Mouse (Mus musculus): ENCODE data around the gene Hoxa4. TPM values are rescaled to one million over a fixed set of nuclear protein-coding genes. Genes with fewer than 3 reads are reported as not detected.
A peak's percentile ranks its signal among the peaks of the same experiment; 100 is the strongest.

Hoxa4 gene
- polyA plus RNA-seq, 1 experiment from 2014 or later, result 0.13 TPM

DNA sequence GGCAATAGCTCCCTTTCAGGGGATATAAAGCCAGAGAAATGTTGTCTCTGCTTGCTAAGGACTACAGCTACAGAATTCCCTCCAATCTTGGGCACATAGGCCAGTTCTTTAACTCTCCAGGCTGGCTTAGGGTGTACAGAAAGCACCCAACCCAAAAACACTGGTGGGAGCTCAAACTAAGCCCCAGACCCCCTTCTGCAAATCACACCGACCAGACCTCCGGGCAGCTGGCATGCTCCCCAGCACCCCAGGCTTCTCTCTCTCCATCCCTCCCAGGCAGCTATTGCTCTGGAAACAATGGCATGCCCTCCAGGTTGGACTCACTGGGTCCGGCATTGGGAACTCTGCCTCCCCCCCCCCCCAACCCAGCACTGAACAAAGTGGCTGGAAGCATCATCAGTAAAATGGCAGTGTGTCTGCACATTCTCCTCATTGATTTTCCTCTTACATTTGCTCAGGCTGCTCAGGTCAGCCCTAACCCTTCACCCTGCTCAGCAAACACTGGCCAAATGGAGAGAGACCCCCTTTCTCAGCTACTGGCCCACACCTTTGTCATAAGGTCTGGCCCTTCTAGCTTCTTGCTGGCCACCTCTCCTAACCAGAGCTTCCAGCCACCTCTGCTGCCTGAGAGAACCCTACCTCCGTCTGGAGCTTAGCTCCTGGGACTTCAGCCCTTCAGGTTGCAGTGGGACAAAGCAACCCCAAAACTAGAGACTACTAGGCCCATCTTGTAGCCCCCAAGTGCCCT lies 12.5 kb downstream of the Hoxa4 start:
- 27% methylated on average over 4 of the region's 4 CpGs for WGBS (ENCODE audit: insufficient replicate concordance)
- H3K27me3 ChIP-seq (ENCODE audit: control insufficient read depth, insufficient read depth, low read depth, low read length), result peaks cover 76% of the 10 kb centered on the region
- H3K4me2 ChIP-seq (ENCODE audit: low read depth, low read length), result no peak overlapping the region

GRCm38 (mm10) chr6:52177806-52178205 lies 13.7 kb downstream of the Hoxa4 start:
- Histone ChIP-seq H3K36me3 (ENCODE audit: control insufficient read depth, insufficient read depth) (no peaks in the 10 kb centered on the region), H3K4me1 (ENCODE audit: control insufficient read depth, low read depth, low read length) (no peaks in the 10 kb centered on the region; the same call in 1 of the 2 replicates), H3K9me3 (replicated peaks; ENCODE audit: control insufficient read depth, low read length) (no peaks in the 10 kb centered on the region), H3K9ac (ENCODE audit: low read depth, low read length) (no peak overlapping the region), H3K4me3 (ENCODE audit: low read depth, low read length) (no peak overlapping the region), H3K27ac (ENCODE audit: low read length) (no peak overlapping the region), H3K4me2 (ENCODE audit: low read depth, low read length) (no peak overlapping the region), H3K27me3 (ENCODE audit: control insufficient read depth, insufficient read depth, low read depth, low read length) (peaks cover 83% of the 10 kb centered on the region)
- no peak for ATAC-seq (ENCODE audit: low read depth)
- 10% methylated on average over 9 of the region's 9 CpGs for WGBS (ENCODE audit: insufficient replicate concordance)

More for the DNA sequence above, 12.5 kb downstream of the Hoxa4 start:
- Histone ChIP-seq H3K9me3 (replicated peaks; ENCODE audit: control insufficient read depth, low read length) (no peaks in the 10 kb centered on the region), H3K4me3 (ENCODE audit: low read depth, low read length) (no peak overlapping the region), H3K9ac (ENCODE audit: low read depth, low read length) (peak overlapping the region; percentile 14; the same call in 1 of the 2 replicates), H3K4me1 (ENCODE audit: control insufficient read depth, low read depth, low read length) (peaks cover 3% of the 10 kb centered on the region; the same call in 1 of the 2 replicates), H3K36me3 (ENCODE audit: control insufficient read depth, insufficient read depth) (no peaks in the 10 kb centered on the region), H3K27ac (ENCODE audit: low read length) (no peak overlapping the region)
- no peak for ATAC-seq (ENCODE audit: low read depth)

DNA sequence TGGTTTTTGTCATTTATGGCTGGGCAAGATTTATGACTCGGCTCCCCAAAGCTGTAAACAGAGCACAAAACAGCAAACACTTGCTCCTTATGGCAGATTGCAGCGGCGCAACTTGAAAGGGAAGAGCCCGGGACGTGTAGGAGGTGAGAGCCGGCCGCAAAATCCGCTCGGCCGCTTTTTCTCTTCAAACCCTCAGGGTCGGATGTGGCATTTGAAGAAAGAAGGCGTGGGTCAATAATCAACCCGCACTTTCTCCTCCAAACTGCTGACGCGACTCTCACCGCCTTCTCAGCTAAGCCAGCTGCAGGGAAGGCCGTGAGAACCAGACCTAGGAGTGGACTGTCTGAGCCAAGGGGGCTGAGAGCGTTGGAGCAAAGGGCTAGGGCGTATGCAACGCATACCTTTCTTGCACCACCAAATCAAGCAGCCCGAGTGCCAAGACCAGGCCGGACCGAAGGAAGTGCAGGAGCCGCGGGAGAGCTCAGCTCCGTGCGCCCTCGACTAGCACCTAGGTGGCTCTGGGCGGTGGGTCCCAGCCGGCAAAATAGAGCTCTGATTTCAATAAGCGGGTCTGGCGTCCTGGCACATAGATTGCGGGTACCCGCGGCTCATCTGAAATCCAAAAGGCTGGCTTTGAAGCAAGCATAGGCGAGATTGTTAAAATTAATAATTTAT lies 14.4 kb downstream of the Hoxa4 start, which contains the start of gene 5730596B20Rik:
Gene 5730596B20Rik, plus strand, starts transcription at position 438 of the 675 bp plus-strand sequence.
- H3K4me3 ChIP-seq (ENCODE audit: low read depth, low read length), result peak within 1 kb of the TSS; percentile 11; the same call in 1 of the 2 replicates
- WGBS (ENCODE audit: insufficient replicate concordance), result 6% methylated on average over 36 of the region's 36 CpGs
- no peaks in the 10 kb centered on the region for H3K36me3 ChIP-seq (ENCODE audit: control insufficient read depth, insufficient read depth)
- H3K9ac ChIP-seq (ENCODE audit: low read depth, low read length), result no peak within 1 kb of the TSS
- no peak within 1 kb of the TSS for H3K27ac ChIP-seq (ENCODE audit: low read length)
- H3K4me2 ChIP-seq (ENCODE audit: low read depth, low read length), result no peak within 1 kb of the TSS
- ATAC-seq (ENCODE audit: low read depth), result no peak
- H3K27me3 ChIP-seq (ENCODE audit: control insufficient read depth, insufficient read depth, low read depth, low read length), result peaks cover 89% of the 10 kb centered on the region
- peaks cover 3% of the 10 kb centered on the region; the same call in 1 of the 2 replicates for H3K4me1 ChIP-seq (ENCODE audit: control insufficient read depth, low read depth, low read length)
- no peaks in the 10 kb centered on the region for H3K9me3 ChIP-seq (replicated peaks; ENCODE audit: control insufficient read depth, low read length)

DNA sequence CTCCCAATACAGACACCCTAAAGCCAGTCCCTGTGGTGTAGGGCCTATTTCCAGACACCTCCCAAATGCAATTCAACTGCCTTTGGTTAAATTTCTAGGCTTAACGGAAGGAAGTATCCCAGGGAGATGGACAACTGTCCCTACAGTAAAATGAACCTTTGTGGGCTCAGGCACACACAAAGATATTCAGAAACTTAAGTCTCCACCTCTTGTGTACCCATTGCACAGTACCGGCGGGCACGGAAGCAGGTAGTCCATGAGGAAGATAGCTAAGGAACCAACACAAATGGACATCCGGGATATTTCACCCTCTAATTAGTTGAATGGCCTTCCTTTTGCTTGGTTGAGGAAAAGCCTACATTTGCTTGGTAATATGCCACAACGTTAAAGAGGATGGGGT lies 15.2 kb downstream of the Hoxa4 start:
- no peak for ATAC-seq (ENCODE audit: low read depth)
- peaks cover 3% of the 10 kb centered on the region; the same call in 1 of the 2 replicates for H3K4me1 ChIP-seq (ENCODE audit: control insufficient read depth, low read depth, low read length)
- no peaks in the 10 kb centered on the region for H3K9me3 ChIP-seq (replicated peaks; ENCODE audit: control insufficient read depth, low read length)
- H3K4me2 ChIP-seq (ENCODE audit: low read depth, low read length), result no peak overlapping the region
- no peak overlapping the region for H3K27ac ChIP-seq (ENCODE audit: low read length)
- WGBS (ENCODE audit: insufficient replicate concordance), result 6% methylated on average over 6 of the region's 6 CpGs
- H3K9ac ChIP-seq (ENCODE audit: low read depth, low read length), result no peak overlapping the region
- H3K4me3 ChIP-seq (ENCODE audit: low read depth, low read length), result no peak overlapping the region; the same call in 1 of the 2 replicates
- H3K36me3 ChIP-seq (ENCODE audit: control insufficient read depth, insufficient read depth), result no peaks in the 10 kb centered on the region
- peaks cover 94% of the 10 kb centered on the region for H3K27me3 ChIP-seq (ENCODE audit: control insufficient read depth, insufficient read depth, low read depth, low read length)

- H3K36me3 ChIP-seq (ENCODE audit: control insufficient read depth, insufficient read depth), result no peaks in the 10 kb centered on the region
- H3K9ac ChIP-seq (ENCODE audit: low read depth, low read length), result no peak overlapping the region
- no peak for ATAC-seq (ENCODE audit: low read depth)
- no peak overlapping the region for H3K4me2 ChIP-seq (ENCODE audit: low read depth, low read length)
- H3K27ac ChIP-seq (ENCODE audit: low read length), result no peak overlapping the region
- peaks cover 3% of the 10 kb centered on the region; the same call in 1 of the 2 replicates for H3K4me1 ChIP-seq (ENCODE audit: control insufficient read depth, low read depth, low read length)
- peaks cover 94% of the 10 kb centered on the region for H3K27me3 ChIP-seq (ENCODE audit: control insufficient read depth, insufficient read depth, low read depth, low read length)
- peak overlapping the region; percentile 33 for H3K4me3 ChIP-seq (ENCODE audit: low read depth, low read length)
- 1% methylated on average over 14 of the region's 35 CpGs for WGBS (ENCODE audit: insufficient replicate concordance)
- no peaks in the 10 kb centered on the region for H3K9me3 ChIP-seq (replicated peaks; ENCODE audit: control insufficient read depth, low read length)
These were observed 15.7 kb downstream of the Hoxa4 start for GRCm38 (mm10) chr6:52175864-52176263.

DNA sequence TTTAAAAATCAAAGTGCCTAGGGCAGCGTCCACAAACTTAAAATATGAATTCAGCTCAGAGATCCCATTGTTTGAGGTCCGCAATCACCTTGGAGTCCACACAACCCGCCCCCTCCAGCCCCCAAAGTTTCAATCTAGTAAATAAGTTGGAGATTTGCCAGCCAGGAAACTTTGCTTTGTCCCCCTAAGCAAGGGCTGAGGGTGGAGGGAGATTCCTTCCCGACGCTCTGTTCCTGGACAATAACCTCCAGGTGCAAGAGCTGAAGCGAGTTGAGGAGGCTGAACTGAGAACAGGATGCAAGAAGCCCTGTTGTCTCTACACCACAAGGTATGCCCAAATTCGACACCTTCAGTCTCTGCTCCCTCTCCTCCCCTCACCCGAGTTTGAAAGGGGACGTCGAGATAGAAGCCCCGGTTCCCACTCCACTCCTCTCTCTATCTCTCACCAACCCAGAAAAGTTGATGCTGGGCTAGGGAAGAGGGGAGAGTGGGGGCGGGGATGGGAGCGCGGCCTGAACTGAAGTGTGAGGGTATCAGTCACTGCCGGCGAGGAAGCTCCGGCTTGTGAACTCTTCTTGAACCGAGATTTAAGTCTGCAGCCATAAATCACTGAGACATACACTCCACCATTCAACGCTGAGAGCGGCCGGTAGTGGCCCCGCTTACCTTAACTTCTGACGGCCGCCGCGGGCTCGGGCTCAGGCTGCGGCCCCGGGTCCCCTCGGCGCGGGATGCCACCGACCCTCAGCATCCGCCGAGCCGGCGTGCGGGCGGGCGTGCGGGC lies 16.4 kb downstream of the Hoxa4 start:
- Histone ChIP-seq H3K4me3 (ENCODE audit: low read depth, low read length) (peak overlapping the region; percentile 33), H3K27ac (ENCODE audit: low read length) (no peak overlapping the region; the same call in 1 of the 2 replicates), H3K4me1 (ENCODE audit: control insufficient read depth, low read depth, low read length) (peaks cover 3% of the 10 kb centered on the region; the same call in 1 of the 2 replicates), H3K9me3 (replicated peaks; ENCODE audit: control insufficient read depth, low read length) (no peaks in the 10 kb centered on the region), H3K36me3 (ENCODE audit: control insufficient read depth, insufficient read depth) (no peaks in the 10 kb centered on the region), H3K9ac (ENCODE audit: low read depth, low read length) (no peak overlapping the region), H3K4me2 (ENCODE audit: low read depth, low read length) (no peak overlapping the region), H3K27me3 (ENCODE audit: control insufficient read depth, insufficient read depth, low read depth, low read length) (peaks cover 94% of the 10 kb centered on the region)
- 6% methylated on average over 41 of the region's 41 CpGs for WGBS (ENCODE audit: insufficient replicate concordance)
- no peak for ATAC-seq (ENCODE audit: low read depth)

- peaks cover 92% of the 10 kb centered on the region for H3K27me3 ChIP-seq (ENCODE audit: control insufficient read depth, insufficient read depth, low read depth, low read length)
- WGBS (ENCODE audit: insufficient replicate concordance), result 14% methylated on average over 4 of the region's 4 CpGs
- H3K4me3 ChIP-seq (ENCODE audit: low read depth, low read length), result no peak overlapping the region
These were observed 17.9 kb downstream of the Hoxa4 start for GRCm38 (mm10) chr6:52173648-52174047.

DNA sequence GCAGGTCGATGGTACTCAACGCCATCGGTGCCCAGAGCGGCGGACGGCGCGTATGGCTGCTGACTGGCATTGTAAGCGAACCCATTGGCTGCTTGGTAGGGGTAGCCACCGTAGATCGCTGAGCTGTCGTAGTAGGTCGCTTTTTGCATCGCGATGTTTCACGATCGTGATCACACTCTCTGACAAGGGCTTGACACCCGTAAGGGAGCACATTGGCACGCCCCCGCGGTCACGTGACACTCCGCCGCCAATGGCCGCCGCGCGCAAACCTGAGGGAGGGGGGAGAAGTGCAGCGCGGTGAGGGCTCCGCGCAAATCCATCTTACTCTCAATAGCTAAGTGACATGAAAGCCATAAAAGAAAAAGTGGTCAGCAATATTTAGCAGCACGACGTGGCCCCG lies 19.1 kb downstream of the Hoxa4 start:
- Histone ChIP-seq H3K27ac (ENCODE audit: low read length) (no peak overlapping the region), H3K9me3 (replicated peaks; ENCODE audit: control insufficient read depth, low read length) (no peaks in the 10 kb centered on the region), H3K4me3 (ENCODE audit: low read depth, low read length) (peak overlapping the region; percentile 32), H3K36me3 (ENCODE audit: control insufficient read depth, insufficient read depth) (no peaks in the 10 kb centered on the region), H3K4me2 (ENCODE audit: low read depth, low read length) (peak overlapping the region; percentile 34), H3K27me3 (ENCODE audit: control insufficient read depth, insufficient read depth, low read depth, low read length) (peaks cover 92% of the 10 kb centered on the region), H3K4me1 (ENCODE audit: control insufficient read depth, low read depth, low read length) (peaks cover 3% of the 10 kb centered on the region; the same call in 1 of the 2 replicates), H3K9ac (ENCODE audit: low read depth, low read length) (no peak overlapping the region)
- WGBS (ENCODE audit: insufficient replicate concordance), result 5% methylated on average over 35 of the region's 35 CpGs
- peak; percentile 50 for ATAC-seq (ENCODE audit: low read depth)

More at GRCm38 (mm10) chr6:52173648-52174047, 17.9 kb downstream of the Hoxa4 start:
- H3K4me2 ChIP-seq (ENCODE audit: low read depth, low read length), result no peak overlapping the region
- ATAC-seq (ENCODE audit: low read depth), result no peak
- peaks cover 3% of the 10 kb centered on the region; the same call in 1 of the 2 replicates for H3K4me1 ChIP-seq (ENCODE audit: control insufficient read depth, low read depth, low read length)
- no peak overlapping the region for H3K9ac ChIP-seq (ENCODE audit: low read depth, low read length)
- H3K9me3 ChIP-seq (replicated peaks; ENCODE audit: control insufficient read depth, low read length), result no peaks in the 10 kb centered on the region
- H3K27ac ChIP-seq (ENCODE audit: low read length), result no peak overlapping the region
- H3K36me3 ChIP-seq (ENCODE audit: control insufficient read depth, insufficient read depth), result no peaks in the 10 kb centered on the region

All from liver, embryonic 16.5 days (tissue).